ENCODE assay signal across 8 mouse cellular contexts in genomic region chr7:12779782-12780150, GRCm38 (mm10). TPM values are rescaled to one million over a fixed set of nuclear protein-coding genes. Genes with fewer than 3 reads are reported as not detected.
DNase-seq lines count a peak whose midpoint lies in the region; ATAC-seq and TF ChIP-seq lines count a peak whose summit lies in the region.

No protein-coding gene starts in this region.

- no peak for ATAC-seq in forebrain, embryonic 16.5 days
- ATAC-seq in liver, embryonic 15.5 days (ENCODE audit: insufficient read depth) = no peak

- no peak for TF ChIP-seq EP300 in heart, adult 2 months (IDR thresholded peaks at IDR 0.05; ENCODE audit: insufficient read depth, low read depth, low read length)

- peaks cover 2% of the 10 kb centered on the region for H3K4me1 ChIP-seq in heart, adult 2 months (ENCODE audit: control insufficient read depth, insufficient read depth, low read length)
- H3K4me1 ChIP-seq in E14TG2a.4 (replicated peaks; ENCODE audit: low read depth, low read length) = peaks cover 27% of the 10 kb centered on the region
- H3K4me1 ChIP-seq in forebrain, embryonic 16.5 days (replicated peaks; ENCODE audit: control insufficient read depth, insufficient read depth, low read length) = peaks cover 16% of the 10 kb centered on the region
- peaks cover 8% of the 10 kb centered on the region for H3K4me1 ChIP-seq in liver, embryonic 15.5 days (replicated peaks)

- TF ChIP-seq CTCF in heart, adult 2 months (IDR thresholded peaks at IDR 0.05) = no peak
- TF ChIP-seq CTCF in E14TG2a.4 (conservative IDR thresholded peaks at IDR 0.05; ENCODE audit: low read length) = no peak

- no peak overlapping the region for H3K27ac ChIP-seq in heart, adult 2 months
- H3K27ac ChIP-seq in forebrain, embryonic 16.5 days (ENCODE audit: low read length) = no peak overlapping the region; the same call in 1 of the 2 replicates
- H3K27ac ChIP-seq in liver, embryonic 15.5 days (replicated peaks) = no peak overlapping the region

- H3K4me3 ChIP-seq in heart, adult 2 months = peak overlapping the region; percentile 66; the same call in 1 of the 2 replicates
- H3K4me3 ChIP-seq in E14TG2a.4 (replicated peaks; ENCODE audit: low read length) = peak overlapping the region; percentile 94
- H3K4me3 ChIP-seq in forebrain, embryonic 16.5 days (replicated peaks; ENCODE audit: low read length) = peak overlapping the region; percentile 77
- peak overlapping the region; percentile 55 for H3K4me3 ChIP-seq in liver, embryonic 15.5 days (replicated peaks)

- no peaks in the 10 kb centered on the region for H3K36me3 ChIP-seq in heart, adult 2 months (ENCODE audit: control insufficient read depth, insufficient read depth, low read length)
- peaks cover 11% of the 10 kb centered on the region for H3K36me3 ChIP-seq in E14TG2a.4 (ENCODE audit: insufficient read depth, low read length)
- peaks cover 7% of the 10 kb centered on the region for H3K36me3 ChIP-seq in forebrain, embryonic 16.5 days (ENCODE audit: control insufficient read depth, insufficient read depth)
- H3K36me3 ChIP-seq in liver, embryonic 15.5 days (replicated peaks) = no peaks in the 10 kb centered on the region

- H3K79me2 ChIP-seq in heart, adult 2 months (replicated peaks; ENCODE audit: control insufficient read depth, insufficient read depth, low read length) = no peaks in the 10 kb centered on the region

- intact Hi-C loops in heart, adult 2 months (cut with DNase I) = no loop called here

- TF ChIP-seq POLR2A in heart, adult 2 months (IDR thresholded peaks at IDR 0.05; ENCODE audit: insufficient read depth, low read depth, low read length) = no peak

- DNase-seq in heart, adult 2 months = no peak
- DNase-seq in heart, adult 8-10 months (ENCODE audit: low spot score) = no peak
- DNase-seq in natural killer cell, adult 2 months (ENCODE audit: low spot score in 2 of 2) = no peak
- DNase-seq in layer of hippocampus, adult 11-12 months (ENCODE audit: low spot score) = no peak
- DNase-seq in spleen, postnatal 10 days (ENCODE audit: low spot score in 2 of 2) = no peak

- peak overlapping the region; percentile 52 for H3K9ac ChIP-seq in heart, adult 2 months (ENCODE audit: low read depth, low read length)
- H3K9ac ChIP-seq in forebrain, embryonic 16.5 days (replicated peaks; ENCODE audit: low read depth, low read length) = peak overlapping the region; percentile 81
- H3K9ac ChIP-seq in liver, embryonic 15.5 days = no peak overlapping the region

- peak overlapping the region; percentile 95 for H3K4me2 ChIP-seq in forebrain, embryonic 16.5 days (ENCODE audit: low read length)
- peak overlapping the region; percentile 80 for H3K4me2 ChIP-seq in liver, embryonic 15.5 days

- 35% methylated on average over 10 of the region's 10 CpGs for WGBS in heart, adult 2 months
- WGBS in forebrain, embryonic 16.5 days = 15% methylated on average over 10 of the region's 10 CpGs
- WGBS in liver, embryonic 15.5 days (ENCODE audit: insufficient replicate concordance) = 28% methylated on average over 10 of the region's 10 CpGs

- H3K9me3 ChIP-seq in E14TG2a.4 (ENCODE audit: low read length) = peaks cover 2% of the 10 kb centered on the region; the same call in 1 of the 2 replicates
- H3K9me3 ChIP-seq in forebrain, embryonic 16.5 days (ENCODE audit: control insufficient read depth, low read length) = no peaks in the 10 kb centered on the region; the same call in 1 of the 2 replicates
- no peaks in the 10 kb centered on the region for H3K9me3 ChIP-seq in liver, embryonic 15.5 days (replicated peaks)

- H3K27me3 ChIP-seq in heart, adult 2 months (ENCODE audit: control insufficient read depth, insufficient read depth, low read length) = no peaks in the 10 kb centered on the region
- peaks cover 8% of the 10 kb centered on the region; the same call in 1 of the 2 replicates for H3K27me3 ChIP-seq in E14TG2a.4 (ENCODE audit: insufficient read depth, low read length)
- no peaks in the 10 kb centered on the region for H3K27me3 ChIP-seq in forebrain, embryonic 16.5 days (replicated peaks; ENCODE audit: control insufficient read depth, insufficient read depth, low read length)
- peaks cover 11% of the 10 kb centered on the region; the same call in 1 of the 2 replicates for H3K27me3 ChIP-seq in liver, embryonic 15.5 days

RNA-seq across cellular contexts. Expression of gene Zscan18, which starts 23.7 kb away (rescaled TPM):
- total RNA-seq in heart, adult 2 months (2021) = 1 to 10 TPM in 1 of 2 experiments, under 1 TPM in 1; 0.73 to 1.1 TPM
- 1.1 TPM in 2 replicates for polyA plus RNA-seq in heart, adult 2 months (2012; rRNA removed)
- 1 to 10 TPM in 2 of 4 experiments, under 1 TPM in 2; 0.41 to 2.0 (median 1.2) TPM for total RNA-seq in heart, adult 8-10 months (2022)
- 27.9 and 30.9 TPM in 2 replicates for polyA plus RNA-seq in forebrain, embryonic 16.5 days (2015; fragmentation: Nextera tagmentation; extraction: Ambion mirVana)
- 0.24 and 0.44 TPM in 2 replicates for polyA plus RNA-seq in liver, embryonic 15.5 days (2015; fragmentation: Nextera tagmentation; extraction: Ambion mirVana)

RNA-seq across cellular contexts. Expression of gene Zfp329, which starts 38.9 kb away (rescaled TPM):
- 1 to 10 TPM; 4.9 to 5.2 TPM for total RNA-seq in heart, adult 2 months (2021)
- 1.1 and 2.9 TPM in 2 replicates for polyA plus RNA-seq in heart, adult 2 months (2012; rRNA removed)
- 1 to 10 TPM; 4.7 to 7.6 (median 5.6) TPM for total RNA-seq in heart, adult 8-10 months (2022)
- 27.5 and 32.1 TPM in 2 replicates for polyA plus RNA-seq in forebrain, embryonic 16.5 days (2015; fragmentation: Nextera tagmentation; extraction: Ambion mirVana)
- polyA plus RNA-seq in liver, embryonic 15.5 days (2015; fragmentation: Nextera tagmentation; extraction: Ambion mirVana) = 1.6 and 1.9 TPM in 2 replicates

RNA-seq across cellular contexts. Expression of gene Vmn2r56, which starts 45.0 kb away (rescaled TPM):
- total RNA-seq in heart, adult 2 months (2021) = not detected
- polyA plus RNA-seq in heart, adult 2 months (2012; rRNA removed) = not detected in 2 replicates
- not detected for total RNA-seq in heart, adult 8-10 months (2022)
- not detected in 2 replicates for polyA plus RNA-seq in forebrain, embryonic 16.5 days (2015; fragmentation: Nextera tagmentation; extraction: Ambion mirVana)
- polyA plus RNA-seq in liver, embryonic 15.5 days (2015; fragmentation: Nextera tagmentation; extraction: Ambion mirVana) = not detected in 2 replicates

RNA-seq across cellular contexts. Expression of gene Zfp110, which starts 54.8 kb away (rescaled TPM):
- 10 to 100 TPM; 15.9 to 18.0 TPM for total RNA-seq in heart, adult 2 months (2021)
- 4.9 and 9.6 TPM in 2 replicates for polyA plus RNA-seq in heart, adult 2 months (2012; rRNA removed)
- total RNA-seq in heart, adult 8-10 months (2022) = 10 to 100 TPM; 18.0 to 22.0 (median 19.6) TPM
- polyA plus RNA-seq in forebrain, embryonic 16.5 days (2015; fragmentation: Nextera tagmentation; extraction: Ambion mirVana) = 42.0 and 43.0 TPM in 2 replicates
- polyA plus RNA-seq in liver, embryonic 15.5 days (2015; fragmentation: Nextera tagmentation; extraction: Ambion mirVana) = 10.8 and 12.3 TPM in 2 replicates

Comparison
In these comparisons a context has a peak if more than half of its experiments do, and no peak if none do; other contexts are left out.
1. RNA of gene Zscan18, which starts 23.7 kb away (polyA plus RNA-seq): 27.9 to 30.9 TPM in forebrain, embryonic 16.5 days; 1.1 TPM in heart, adult 2 months and 0.24 to 0.44 TPM in liver, embryonic 15.5 days; every median in the first group is over 10 times any median in the second.
2. Peak in every context shown above with its lines, with median percentiles within 50 percentile points of each other: H3K4me3 ChIP-seq.